Mouse (Mus musculus) B cell, adult 2 months (primary cell): ENCODE results near the gene Usp11.

Experiments
- DNase-seq, 2 experiments: peaks; one replicate each; pipeline ENCODE4 v3.0.0; 2022

Usp11 gene

GRCm38 (mm10) chrX:20703741-20704290 is at the start of gene Usp11:
Gene Usp11 (plus strand): TSS chrX:20703906.
- DNase-seq = peak in 1 of 2 experiments; percentile 40

- no peak for DNase-seq
These were observed 46.1 kb upstream of the Usp11 start for GRCm38 (mm10) chrX:20657593-20657992.

DNA sequence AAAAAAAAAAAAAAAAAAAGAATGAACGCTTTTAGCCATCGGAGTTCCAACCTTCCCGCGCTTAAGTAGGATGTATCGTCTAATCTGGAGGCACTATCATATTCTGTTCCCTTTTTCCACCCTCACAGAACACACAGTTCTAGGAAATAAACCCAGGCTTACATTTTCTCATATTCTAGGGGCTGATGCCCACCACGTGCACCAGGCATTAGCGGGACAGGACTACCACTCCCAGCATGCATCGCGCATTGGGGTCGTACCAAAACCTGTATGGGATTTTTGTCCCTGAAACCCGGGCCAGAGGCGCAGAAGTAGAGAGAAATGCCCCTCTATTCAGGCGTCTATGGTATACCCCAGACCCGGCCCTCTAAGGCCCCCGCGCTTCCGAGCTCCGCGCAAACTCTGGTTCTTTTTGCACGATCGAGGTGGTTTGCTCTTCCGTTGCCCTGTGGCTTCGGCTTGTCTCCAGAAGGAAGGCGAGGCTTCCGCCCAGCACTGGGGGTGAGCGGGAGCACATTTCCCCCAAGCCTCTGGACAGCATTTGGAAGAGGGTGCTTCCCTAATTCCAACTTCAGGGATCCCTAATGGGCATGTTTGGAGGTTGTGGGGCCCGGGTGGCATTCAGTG is 45.6 kb upstream of the Usp11 start, which contains the start of gene Uba1:
Gene Uba1, plus strand, starts transcription at position 301 of the 627 bp plus-strand sequence.
- peak; percentile 78 to 83 for DNase-seq

- DNase-seq = peak; percentile 24 to 32
These were observed 44.8 kb upstream of the Usp11 start for GRCm38 (mm10) chrX:20658891-20659406.

DNA sequence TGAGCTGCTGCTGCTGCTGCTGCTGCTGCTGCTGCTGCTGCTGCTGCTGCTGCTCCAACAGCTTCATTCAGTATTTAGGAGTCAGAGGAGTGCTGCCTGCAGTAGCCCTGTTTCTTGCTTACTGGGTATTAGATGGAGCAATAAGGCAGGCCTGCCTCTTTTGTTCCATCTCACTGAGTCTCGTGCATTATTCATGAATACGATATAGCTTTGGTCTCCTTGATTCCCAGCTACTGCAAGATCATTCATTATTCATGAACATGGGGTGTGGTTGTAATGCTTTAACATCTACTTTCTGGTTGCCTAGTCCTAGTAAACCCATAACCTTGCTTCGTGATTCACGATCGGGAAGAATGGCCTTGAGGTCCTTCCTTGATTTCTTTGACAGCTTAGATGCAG is 41.4 kb upstream of the Usp11 start:
- DNase-seq = peak in 1 of 2 experiments; percentile 1

GRCm38 (mm10) chrX:20662716-20663443 is 40.8 kb upstream of the Usp11 start:
- DNase-seq = peak; percentile 84 to 88

GRCm38 (mm10) chrX:20663444-20663790 is 40.3 kb upstream of the Usp11 start:
- DNase-seq = no peak

GRCm38 (mm10) chrX:20687519-20688067 is 16.1 kb upstream of the Usp11 start, which contains the start of gene Cdk16:
Gene Cdk16 (plus strand): TSS chrX:20687954.
- peak; percentile 79 to 83 for DNase-seq

GRCm38 (mm10) chrX:20688068-20688547 is 15.6 kb upstream of the Usp11 start:
- DNase-seq = peak; percentile 82 to 83

GRCm38 (mm10) chrX:20688615-20689014 is 15.1 kb upstream of the Usp11 start:
- peak; percentile 60 to 66 for DNase-seq

- DNase-seq = no peak
These were observed 12.1 kb upstream of the Usp11 start for GRCm38 (mm10) chrX:20691566-20691965.

- no peak for DNase-seq
These were observed 11.1 kb upstream of the Usp11 start for GRCm38 (mm10) chrX:20692616-20693015.

- DNase-seq = no peak
These were observed 7.9 kb upstream of the Usp11 start for GRCm38 (mm10) chrX:20695842-20696241.

DNA sequence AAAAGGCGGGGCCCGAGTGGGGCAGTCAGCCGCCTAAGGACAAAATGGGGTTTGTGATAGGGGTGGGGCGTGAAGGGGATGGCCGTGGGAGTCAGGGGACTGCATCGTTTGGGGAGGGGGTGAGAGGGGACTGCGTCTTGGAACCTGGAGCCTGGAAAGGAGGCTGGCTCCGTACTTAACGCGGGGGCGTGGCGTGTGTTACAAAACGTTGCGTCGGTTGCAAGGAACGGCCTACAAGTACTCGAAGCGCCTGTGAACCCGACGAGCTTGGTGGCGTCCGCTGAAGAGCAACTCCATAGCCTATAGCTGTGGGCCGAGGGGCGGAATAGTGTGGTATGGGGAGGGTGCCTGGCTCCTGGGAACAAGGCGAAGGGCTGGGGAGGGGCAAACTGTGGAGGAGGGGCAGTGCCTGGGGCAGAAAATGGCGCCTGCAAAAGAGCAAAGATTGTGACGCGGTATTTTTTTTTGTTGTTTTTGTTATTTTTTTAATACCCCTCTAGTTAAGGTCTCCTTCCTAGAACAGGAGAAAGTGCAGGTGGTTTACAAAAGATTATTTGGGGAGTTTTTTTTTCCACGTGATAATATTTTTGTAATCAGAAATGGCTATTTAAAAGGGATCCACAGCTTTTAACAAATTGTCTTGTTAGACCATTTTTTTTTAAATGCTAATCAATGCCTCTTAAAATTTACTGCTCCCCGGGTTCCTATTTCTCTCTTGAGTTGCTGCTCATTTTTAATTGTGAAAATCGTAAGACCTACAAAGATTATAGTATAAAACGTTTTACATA is 783 bp downstream of the Usp11 start:
- DNase-seq = peak; percentile 76 to 78

- DNase-seq = no peak
These were observed 1.3 kb downstream of the Usp11 start for GRCm38 (mm10) chrX:20705083-20705402.

DNA sequence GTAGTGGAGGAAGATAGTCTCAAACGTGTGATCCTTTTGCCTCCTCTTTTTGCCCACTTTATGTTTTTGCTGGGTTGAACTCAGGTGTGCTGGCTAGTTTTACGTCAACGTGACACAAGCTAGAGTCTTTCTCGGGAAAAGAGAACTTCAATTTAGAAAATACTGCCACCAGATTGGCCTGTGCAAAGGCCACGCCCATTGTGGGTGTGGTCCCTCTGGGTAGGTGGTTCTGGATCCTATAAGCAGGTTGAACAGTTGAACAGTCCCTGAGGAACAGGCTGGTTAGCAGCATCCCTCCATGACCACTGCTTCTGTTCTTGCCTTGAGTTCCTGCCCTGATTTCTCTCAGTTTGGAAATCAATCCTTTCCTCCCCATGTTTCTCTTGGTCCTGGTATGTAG is 25.0 kb downstream of the Usp11 start:
- DNase-seq = no peak

- peak; percentile 1 to 44 for DNase-seq
These were observed 26.3 kb downstream of the Usp11 start for GRCm38 (mm10) chrX:20730048-20730447.

GRCm38 (mm10) chrX:20736479-20736878 is 32.8 kb downstream of the Usp11 start:
- no peak for DNase-seq

GRCm38 (mm10) chrX:20748829-20749228 is 45.1 kb downstream of the Usp11 start:
- DNase-seq = no peak

DNA sequence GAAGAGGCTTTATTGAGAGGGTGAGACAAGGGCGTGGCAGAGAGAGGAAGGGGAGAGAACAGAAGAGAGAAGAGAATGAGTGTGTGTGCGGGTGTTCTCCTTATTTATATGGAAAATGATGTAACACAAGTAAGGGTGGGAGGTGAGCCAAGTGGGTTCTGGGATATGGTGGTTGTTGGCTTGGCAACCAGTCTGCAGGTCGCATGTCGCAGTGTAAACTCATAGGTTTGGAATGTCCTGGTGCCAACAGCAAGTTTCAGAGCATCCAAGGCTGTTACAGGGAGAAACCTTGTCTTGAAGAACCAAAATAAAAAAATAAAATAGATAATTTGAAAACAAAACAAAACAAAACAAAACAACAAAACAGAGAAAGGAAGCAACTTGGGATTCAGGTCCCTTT is 57.5 kb downstream of the Usp11 start:
- DNase-seq = no peak
